Mouse (Mus musculus) cortical plate, adult 2 months (tissue): Measurements from ENCODE around the gene Gale.

ENCODE experiments used
- CTCF ChIP-seq: fragments of 200-500 bp; IDR thresholded peaks from 2 replicates; pipeline ENCODE4 v1.5.1; 2011; ENCODE audit warnings: mild to moderate bottlenecking, control low read depth, low read length; ENCODE audit not compliant: insufficient read depth; ENCODE audit errors: extremely low read depth
- POLR2A ChIP-seq: fragments of 200-500 bp; IDR thresholded peaks from 2 replicates; pipeline ENCODE4 v1.6.1; 2011; ENCODE audit warnings: mild to moderate bottlenecking, low read length, control low read depth; ENCODE audit not compliant: insufficient read depth; ENCODE audit errors: extremely low read depth

GRCm38 (mm10) chr4:135949911-135950310, 13.6 kb upstream of the Gale start:
- no peak for TF ChIP-seq CTCF
- TF ChIP-seq POLR2A, result no peak
